In genomic region chr5:33528971-33529670, GRCm38 (mm10) we compare ENCODE assay signal across 11 mouse cellular contexts.
A peak's percentile ranks its signal among the peaks of the same experiment; 100 is the strongest.
DNase-seq lines count a peak whose midpoint lies in the region; ATAC-seq and TF ChIP-seq lines count a peak whose summit lies in the region.
"Had no signal": no experiment of that assay in that cellular context is flagged by ENCODE, and none has a peak within 500 bp of the region (broad histone marks: within the 10 kb centered on the region; RNA-seq: fewer than 3 reads in every experiment).

No protein-coding gene starts in this region.

- peaks cover 18% of the 10 kb centered on the region for H3K4me1 ChIP-seq in heart, embryonic 12.5 days (replicated peaks)
- H3K4me1 ChIP-seq in heart, adult 2 months (ENCODE audit: control insufficient read depth, insufficient read depth, low read length) = no peaks in the 10 kb centered on the region
- H3K4me1 ChIP-seq in E14TG2a.4 (replicated peaks; ENCODE audit: low read depth, low read length) = peaks cover 94% of the 10 kb centered on the region
- H3K4me1 ChIP-seq in hindbrain, embryonic 12.5 days = peaks cover 28% of the 10 kb centered on the region
- peaks cover 25% of the 10 kb centered on the region for H3K4me1 ChIP-seq in liver, embryonic 15.5 days (replicated peaks)
- H3K4me1 ChIP-seq in midbrain, embryonic 13.5 days (replicated peaks) = peaks cover 15% of the 10 kb centered on the region
- H3K4me1 ChIP-seq in midbrain, embryonic 14.5 days (ENCODE audit: control insufficient read depth, insufficient read depth, low read length) = peaks cover 5% of the 10 kb centered on the region; the same call in 1 of the 2 replicates

- H3K4me2 ChIP-seq in heart, embryonic 12.5 days = peak overlapping the region; percentile 46
- no peak overlapping the region for H3K4me2 ChIP-seq in hindbrain, embryonic 12.5 days (replicated peaks)
- peak overlapping the region; percentile 52 for H3K4me2 ChIP-seq in liver, embryonic 15.5 days
- no peak overlapping the region for H3K4me2 ChIP-seq in midbrain, embryonic 13.5 days (replicated peaks)
- no peak overlapping the region for H3K4me2 ChIP-seq in midbrain, embryonic 14.5 days (ENCODE audit: low read length)
- H3K4me2 ChIP-seq: midbrain, embryonic 15.5 days; neural tube, embryonic 13.5 days had no signal

- intact Hi-C loops in heart, adult 2 months (cut with DNase I) = no loop called here

- 0 out of 2 replicates have a peak, but pooled peaks have one; percentile 33 for ATAC-seq in heart, embryonic 12.5 days (ENCODE audit: insufficient number of reproducible peaks, low FRiP score)
- peak; percentile 24 for ATAC-seq in hindbrain, embryonic 12.5 days (ENCODE audit: low FRiP score)
- ATAC-seq in liver, embryonic 15.5 days (ENCODE audit: insufficient read depth) = peak; percentile 91
- ATAC-seq in midbrain, embryonic 13.5 days = no peak
- ATAC-seq in midbrain, embryonic 14.5 days (ENCODE audit: low FRiP score, low TSS enrichment) = no peak
- ATAC-seq: midbrain, embryonic 15.5 days had no signal

- H3K9ac ChIP-seq in heart, embryonic 12.5 days = no peak overlapping the region
- no peak overlapping the region for H3K9ac ChIP-seq in heart, adult 2 months (ENCODE audit: low read depth, low read length)
- no peak overlapping the region for H3K9ac ChIP-seq in hindbrain, embryonic 12.5 days
- no peak overlapping the region for H3K9ac ChIP-seq in liver, embryonic 15.5 days
- no peak overlapping the region for H3K9ac ChIP-seq in midbrain, embryonic 13.5 days (replicated peaks)
- H3K9ac ChIP-seq in midbrain, embryonic 14.5 days (replicated peaks; ENCODE audit: low read length) = no peak overlapping the region
- H3K9ac ChIP-seq: midbrain, embryonic 15.5 days; neural tube, embryonic 13.5 days had no signal

- H3K36me3 ChIP-seq in heart, embryonic 12.5 days = no peaks in the 10 kb centered on the region
- no peaks in the 10 kb centered on the region for H3K36me3 ChIP-seq in heart, adult 2 months (ENCODE audit: control insufficient read depth, insufficient read depth, low read length)
- peaks cover 83% of the 10 kb centered on the region for H3K36me3 ChIP-seq in E14TG2a.4 (ENCODE audit: insufficient read depth, low read length)
- H3K36me3 ChIP-seq in hindbrain, embryonic 12.5 days = no peaks in the 10 kb centered on the region
- no peaks in the 10 kb centered on the region for H3K36me3 ChIP-seq in liver, embryonic 15.5 days (replicated peaks)
- no peaks in the 10 kb centered on the region for H3K36me3 ChIP-seq in midbrain, embryonic 13.5 days
- no peaks in the 10 kb centered on the region for H3K36me3 ChIP-seq in midbrain, embryonic 14.5 days (ENCODE audit: control insufficient read depth, insufficient read depth, low read length)
- H3K36me3 ChIP-seq: midbrain, embryonic 15.5 days; neural tube, embryonic 13.5 days had no signal

- no peaks in the 10 kb centered on the region for H3K79me2 ChIP-seq in heart, adult 2 months (replicated peaks; ENCODE audit: control insufficient read depth, insufficient read depth, low read length)

- no peaks in the 10 kb centered on the region for H3K9me3 ChIP-seq in heart, embryonic 12.5 days (replicated peaks)
- no peaks in the 10 kb centered on the region for H3K9me3 ChIP-seq in E14TG2a.4 (ENCODE audit: low read length)
- no peaks in the 10 kb centered on the region for H3K9me3 ChIP-seq in hindbrain, embryonic 12.5 days (replicated peaks)
- H3K9me3 ChIP-seq in liver, embryonic 15.5 days (replicated peaks) = no peaks in the 10 kb centered on the region
- H3K9me3 ChIP-seq in midbrain, embryonic 13.5 days = no peaks in the 10 kb centered on the region
- no peaks in the 10 kb centered on the region for H3K9me3 ChIP-seq in midbrain, embryonic 14.5 days (ENCODE audit: control insufficient read depth, low read length)
- H3K9me3 ChIP-seq: midbrain, embryonic 15.5 days; neural tube, embryonic 13.5 days had no signal

- peaks cover 42% of the 10 kb centered on the region for H3K27me3 ChIP-seq in heart, embryonic 12.5 days (replicated peaks)
- no peaks in the 10 kb centered on the region for H3K27me3 ChIP-seq in heart, adult 2 months (ENCODE audit: control insufficient read depth, insufficient read depth, low read length)
- no peaks in the 10 kb centered on the region for H3K27me3 ChIP-seq in E14TG2a.4 (ENCODE audit: insufficient read depth, low read length)
- H3K27me3 ChIP-seq in hindbrain, embryonic 12.5 days = peaks cover 49% of the 10 kb centered on the region
- H3K27me3 ChIP-seq in liver, embryonic 15.5 days = peaks cover 39% of the 10 kb centered on the region
- H3K27me3 ChIP-seq in midbrain, embryonic 13.5 days = peaks cover 36% of the 10 kb centered on the region
- H3K27me3 ChIP-seq in midbrain, embryonic 14.5 days (ENCODE audit: control insufficient read depth, insufficient read depth, low read length) = peaks cover 3% of the 10 kb centered on the region; the same call in 1 of the 2 replicates

- DNase-seq in heart, adult 2 months = no peak
- DNase-seq in cerebellum, adult 18-20 months = no peak
- no peak for DNase-seq in midbrain, embryonic 14.5 days
- DNase-seq: gastrocnemius, postnatal 14 days had no signal

- H3K4me3 ChIP-seq in heart, embryonic 12.5 days = no peak overlapping the region
- H3K4me3 ChIP-seq in heart, adult 2 months = no peak overlapping the region
- H3K4me3 ChIP-seq in E14TG2a.4 (replicated peaks; ENCODE audit: low read length) = peak overlapping the region; percentile 75
- H3K4me3 ChIP-seq in hindbrain, embryonic 12.5 days = no peak overlapping the region
- peak overlapping the region; percentile 16 for H3K4me3 ChIP-seq in liver, embryonic 15.5 days (replicated peaks)
- H3K4me3 ChIP-seq in midbrain, embryonic 13.5 days (replicated peaks) = no peak overlapping the region
- no peak overlapping the region for H3K4me3 ChIP-seq in midbrain, embryonic 14.5 days (replicated peaks; ENCODE audit: low read depth, low read length)
- H3K4me3 ChIP-seq: midbrain, embryonic 15.5 days; neural tube, embryonic 13.5 days had no signal

- WGBS in heart, embryonic 12.5 days = 20% methylated on average over 14 of the region's 14 CpGs
- WGBS in heart, adult 2 months = 48% methylated on average over 14 of the region's 14 CpGs
- WGBS in hindbrain, embryonic 12.5 days = 62% methylated on average over 14 of the region's 14 CpGs
- WGBS in liver, embryonic 15.5 days (ENCODE audit: insufficient replicate concordance) = 21% methylated on average over 14 of the region's 14 CpGs
- WGBS in midbrain, embryonic 13.5 days = 74% methylated on average over 14 of the region's 14 CpGs
- WGBS in midbrain, embryonic 14.5 days = 72% methylated on average over 14 of the region's 14 CpGs

- TF ChIP-seq EP300 in heart, adult 2 months (IDR thresholded peaks at IDR 0.05; ENCODE audit: insufficient read depth, low read depth, low read length) = no peak

- no peak for TF ChIP-seq POLR2A in heart, adult 2 months (IDR thresholded peaks at IDR 0.05; ENCODE audit: insufficient read depth, low read depth, low read length)

- no peak for TF ChIP-seq CTCF in heart, adult 2 months (IDR thresholded peaks at IDR 0.05)
- no peak for TF ChIP-seq CTCF in E14TG2a.4 (conservative IDR thresholded peaks at IDR 0.05; ENCODE audit: low read length)

- no peak overlapping the region for H3K27ac ChIP-seq in heart, embryonic 12.5 days (ENCODE audit: poor library complexity, severe bottlenecking)
- no peak overlapping the region for H3K27ac ChIP-seq in heart, adult 2 months
- H3K27ac ChIP-seq in hindbrain, embryonic 12.5 days = no peak overlapping the region
- no peak overlapping the region for H3K27ac ChIP-seq in liver, embryonic 15.5 days (replicated peaks)
- H3K27ac ChIP-seq in midbrain, embryonic 13.5 days = no peak overlapping the region
- H3K27ac ChIP-seq in midbrain, embryonic 14.5 days (replicated peaks; ENCODE audit: low read depth, low read length) = no peak overlapping the region
- H3K27ac ChIP-seq: midbrain, embryonic 15.5 days; neural tube, embryonic 13.5 days had no signal

Comparison
In these comparisons a context has a peak if more than half of its experiments do, and no peak if none do; other contexts are left out.
1. ATAC-seq: peak in heart, embryonic 12.5 days (single experiment), hindbrain, embryonic 12.5 days (single experiment) and liver, embryonic 15.5 days (single experiment); none in midbrain, embryonic 13.5 days (single experiment) and midbrain, embryonic 14.5 days (single experiment).
2. H3K4me2 ChIP-seq: peak in heart, embryonic 12.5 days (single experiment) and liver, embryonic 15.5 days (single experiment); none in hindbrain, embryonic 12.5 days (single experiment), midbrain, embryonic 13.5 days (single experiment) and midbrain, embryonic 14.5 days (single experiment).
3. H3K4me3 ChIP-seq: peak in E14TG2a.4 (single experiment) and liver, embryonic 15.5 days (single experiment); none in heart, embryonic 12.5 days (single experiment), heart, adult 2 months (single experiment), hindbrain, embryonic 12.5 days (single experiment), midbrain, embryonic 13.5 days (single experiment) and midbrain, embryonic 14.5 days (single experiment).